Mouse (Mus musculus): ENCODE measurements around the gene Odr4. TPM values are rescaled to one million over a fixed set of nuclear protein-coding genes. Genes with fewer than 3 reads are reported as not detected.
A peak's percentile ranks its signal among the peaks of the same experiment; 100 is the strongest.

Gene Odr4
- polyA plus RNA-seq, 1 experiment from 2014 or later, result 45.9 TPM

DNA sequence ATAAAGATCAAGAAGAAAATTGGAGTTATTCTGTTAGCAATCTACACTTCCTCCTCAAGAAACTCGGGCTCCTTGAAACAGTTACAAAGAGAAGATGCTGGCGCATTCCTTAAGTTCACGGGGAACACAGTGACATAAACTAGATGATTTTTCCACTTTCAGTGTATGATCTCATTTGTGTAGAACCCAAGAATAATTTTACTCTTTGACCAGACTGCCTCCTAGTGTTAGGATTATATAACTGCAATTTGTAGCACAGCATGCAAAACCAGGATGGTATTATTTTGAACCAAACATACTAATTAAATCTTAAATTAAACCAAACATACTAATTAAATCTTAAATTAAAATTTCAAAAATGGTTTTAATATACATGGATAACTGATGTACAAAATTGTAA is 20.0 kb downstream of the Odr4 start:
- no peaks in the 10 kb centered on the region for H3K27me3 ChIP-seq (ENCODE audit: control insufficient read depth, insufficient read depth, low read length)
- H3K4me2 ChIP-seq (replicated peaks; ENCODE audit: low read depth, low read length), result no peak overlapping the region
- H3K4me1 ChIP-seq (replicated peaks; ENCODE audit: control insufficient read depth, insufficient read depth, low read length), result no peaks in the 10 kb centered on the region
- H3K27ac ChIP-seq (ENCODE audit: low read depth, low read length), result no peak overlapping the region
- no peaks in the 10 kb centered on the region for H3K9me3 ChIP-seq (ENCODE audit: control insufficient read depth, low read length)
- H3K36me3 ChIP-seq (ENCODE audit: control insufficient read depth, insufficient read depth, low read length), result no peaks in the 10 kb centered on the region
- DNase-seq (ENCODE audit: low spot score) (peak; percentile 8), ATAC-seq (ENCODE audit: low FRiP score) (no peak)
- H3K4me3 ChIP-seq (ENCODE audit: low read depth, low read length), result no peak overlapping the region
- H3K9ac ChIP-seq (ENCODE audit: low read depth, low read length), result no peak overlapping the region
- WGBS, result 88% methylated on average over 3 of the region's 3 CpGs

DNA sequence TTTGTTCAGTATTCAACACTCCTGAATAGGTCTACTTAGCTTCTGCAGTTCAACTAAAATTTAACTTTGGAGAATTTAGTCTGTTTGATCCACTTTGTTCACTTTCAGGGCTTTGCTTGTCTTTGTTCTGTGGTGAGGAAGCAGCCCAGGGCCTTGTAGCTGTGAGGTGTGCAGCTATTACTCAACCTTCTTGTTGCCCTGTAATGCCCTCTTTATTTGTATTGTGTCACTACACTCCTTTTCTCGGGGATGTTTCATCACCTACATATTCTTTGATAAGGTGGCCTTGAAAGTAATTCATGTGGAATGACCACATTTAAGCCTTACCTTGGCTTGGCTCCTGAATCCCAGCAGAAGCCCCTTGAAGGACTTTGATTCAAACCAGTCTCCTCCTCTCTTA is 32.0 kb downstream of the Odr4 start:
- Histone ChIP-seq H3K4me1 (replicated peaks; ENCODE audit: control insufficient read depth, insufficient read depth, low read length) (no peaks in the 10 kb centered on the region), H3K9ac (ENCODE audit: low read depth, low read length) (no peak overlapping the region), H3K4me3 (ENCODE audit: low read depth, low read length) (no peak overlapping the region), H3K9me3 (ENCODE audit: control insufficient read depth, low read length) (no peaks in the 10 kb centered on the region), H3K27ac (ENCODE audit: low read depth, low read length) (no peak overlapping the region), H3K4me2 (replicated peaks; ENCODE audit: low read depth, low read length) (no peak overlapping the region), H3K27me3 (ENCODE audit: control insufficient read depth, insufficient read depth, low read length) (no peaks in the 10 kb centered on the region), H3K36me3 (ENCODE audit: control insufficient read depth, insufficient read depth, low read length) (no peaks in the 10 kb centered on the region)
- ATAC-seq (ENCODE audit: low FRiP score) (no peak), DNase-seq (ENCODE audit: low spot score) (no peak)
- WGBS, result 100% methylated on average over 1 of the region's 1 CpGs

DNA sequence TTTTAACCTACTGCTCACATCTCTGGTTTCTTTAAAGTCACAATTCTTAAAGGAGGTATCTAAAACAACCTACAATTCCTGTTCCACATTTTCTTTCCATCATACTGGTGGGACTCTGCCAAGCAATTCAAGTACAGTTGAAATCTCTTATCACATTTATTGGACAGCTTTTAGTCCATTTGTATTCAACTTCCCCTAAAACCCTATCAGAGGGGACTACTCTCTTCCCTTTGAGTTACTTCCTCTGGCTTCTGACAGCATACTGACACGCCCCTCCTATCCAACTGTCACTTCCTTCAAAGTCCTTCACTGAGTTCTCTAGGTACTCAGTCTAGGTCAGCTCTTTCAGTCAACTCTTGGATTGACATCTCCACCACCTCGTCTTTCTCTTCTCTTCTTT is 57.8 kb downstream of the Odr4 start:
- Histone ChIP-seq H3K4me1 (replicated peaks; ENCODE audit: control insufficient read depth, insufficient read depth, low read length) (no peaks in the 10 kb centered on the region), H3K27me3 (ENCODE audit: control insufficient read depth, insufficient read depth, low read length) (no peaks in the 10 kb centered on the region), H3K9me3 (ENCODE audit: control insufficient read depth, low read length) (no peaks in the 10 kb centered on the region), H3K36me3 (ENCODE audit: control insufficient read depth, insufficient read depth, low read length) (no peaks in the 10 kb centered on the region), H3K4me2 (replicated peaks; ENCODE audit: low read depth, low read length) (no peak overlapping the region), H3K9ac (ENCODE audit: low read depth, low read length) (no peak overlapping the region), H3K27ac (ENCODE audit: low read depth, low read length) (no peak overlapping the region), H3K4me3 (ENCODE audit: low read depth, low read length) (no peak overlapping the region)
- ATAC-seq (ENCODE audit: low FRiP score) (no peak), DNase-seq (ENCODE audit: low spot score) (no peak)
- WGBS, result 72% methylated on average over 2 of the region's 2 CpGs

DNA sequence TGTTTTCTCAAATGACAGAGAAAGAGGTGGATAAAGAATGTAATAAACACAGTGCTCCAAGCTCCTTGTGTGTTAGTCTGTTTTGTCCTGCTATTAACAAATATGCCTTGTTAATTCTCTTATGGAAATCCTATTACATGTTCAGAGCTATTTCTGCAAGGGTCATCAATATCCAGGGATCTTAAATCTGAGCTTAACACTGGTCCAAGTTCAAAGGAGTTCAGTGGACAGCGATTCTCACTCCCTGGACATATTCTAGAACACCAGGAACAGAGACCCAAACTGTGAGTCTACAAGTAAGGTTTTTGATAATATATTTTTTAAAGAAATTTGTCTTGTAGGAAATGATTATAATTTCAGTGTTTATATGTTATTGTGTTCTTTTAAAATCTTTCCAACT is 73.7 kb downstream of the Odr4 start, which contains the start of gene Pdc:
Pdc (plus strand) TSS at position 213 of the 400 bp plus-strand sequence.
- Histone ChIP-seq H3K4me1 (replicated peaks; ENCODE audit: control insufficient read depth, insufficient read depth, low read length) (no peaks in the 10 kb centered on the region), H3K27ac (ENCODE audit: low read depth, low read length) (no peak within 1 kb of the TSS), H3K4me2 (replicated peaks; ENCODE audit: low read depth, low read length) (no peak within 1 kb of the TSS), H3K4me3 (ENCODE audit: low read depth, low read length) (no peak within 1 kb of the TSS), H3K27me3 (ENCODE audit: control insufficient read depth, insufficient read depth, low read length) (no peaks in the 10 kb centered on the region), H3K9me3 (ENCODE audit: control insufficient read depth, low read length) (no peaks in the 10 kb centered on the region), H3K36me3 (ENCODE audit: control insufficient read depth, insufficient read depth, low read length) (no peaks in the 10 kb centered on the region), H3K9ac (ENCODE audit: low read depth, low read length) (no peak within 1 kb of the TSS)
- WGBS, result 93% methylated on average over 1 of the region's 1 CpGs
- no peak for ATAC-seq (ENCODE audit: low FRiP score)
- DNase-seq (ENCODE audit: low spot score), result no peak

Other genes starting within 250 kb of the Odr4 start
- gene Pdc, start 73.7 kb downstream of the Odr4 start, polyA plus RNA-seq (2014; fragmentation: Nextera tagmentation; extraction: Ambion mirVana), result not detected in 2 replicates
- gene Tpr, start 242 bp downstream of the Odr4 start, polyA plus RNA-seq (2014; fragmentation: Nextera tagmentation; extraction: Ambion mirVana), result 170 and 199 TPM in 2 replicates
- gene Prg4, start 73.1 kb upstream of the Odr4 start, polyA plus RNA-seq (2014; fragmentation: Nextera tagmentation; extraction: Ambion mirVana), result 0.54 and 0.71 TPM in 2 replicates

Measured in hindbrain, embryonic 11.5 days (tissue).